Mouse (Mus musculus) regulatory T cell (primary cell): ENCODE measurements around the gene Gm42688.

Source experiments
- in situ Hi-C: fragments of 300-600 bp; cut with MboI, MseI; formaldehyde crosslinking; loops from one replicate; pipeline ENCODE4 v1.15.1; 2025; ENCODE audit warnings: high pct_unique_total_duplicates

Gene Gm42688

GRCm38 (mm10) chr6:83101316-83101687 lies at the start of gene Gm42688, which contains the start of gene Ccdc142:
TSS of gene Gm42688 (plus strand) at chr6:83101617.
TSS of gene Ccdc142 (plus strand) at chr6:83101601.
- in situ Hi-C loops = loop anchor here (5.0 to 10.0 kb wide), 2 partner anchors 189 to 357 kb away; no protein-coding TSS in a partner anchor

- in situ Hi-C loops = loop anchor here (10.0 kb wide), 1 partner anchor 49 kb away; no protein-coding TSS in a partner anchor
Measured at GRCm38 (mm10) chr6:83053136-83053960, 48.1 kb upstream of the Gm42688 start.

- in situ Hi-C loops = loop anchor here (10.0 kb wide), 1 partner anchor 49 kb away; no protein-coding TSS in a partner anchor
Measured at GRCm38 (mm10) chr6:83054074-83054851, 47.2 kb upstream of the Gm42688 start, which contains the start of gene Aup1. TSS of gene Aup1 (plus strand) at chr6:83054521.

GRCm38 (mm10) chr6:83054871-83055431 lies 46.5 kb upstream of the Gm42688 start, which contains the start of gene Htra2:
TSS of gene Htra2 (minus strand) at chr6:83055273.
- in situ Hi-C loops = loop anchor here (10.0 kb wide), 1 partner anchor 50 kb away; no protein-coding TSS in a partner anchor

- in situ Hi-C loops = loop anchor here (10.0 kb wide), 1 partner anchor 53 kb away; no protein-coding TSS in a partner anchor
Measured at GRCm38 (mm10) chr6:83057790-83058189, 43.6 kb upstream of the Gm42688 start, which contains the start of gene Dqx1. TSS of gene Dqx1 (plus strand) at chr6:83057844.

- in situ Hi-C loops = loop anchor here (10.0 kb wide), 1 partner anchor 54 kb away; no protein-coding TSS in a partner anchor
Measured at GRCm38 (mm10) chr6:83058725-83059124, 42.7 kb upstream of the Gm42688 start.

GRCm38 (mm10) chr6:83065995-83066394 lies 35.4 kb upstream of the Gm42688 start:
- in situ Hi-C loops = no loop called here

GRCm38 (mm10) chr6:83066441-83066840 lies 35.0 kb upstream of the Gm42688 start:
- in situ Hi-C loops = no loop called here

GRCm38 (mm10) chr6:83068221-83068620 lies 33.2 kb upstream of the Gm42688 start:
- in situ Hi-C loops = no loop called here

- in situ Hi-C loops = no loop called here
Measured at GRCm38 (mm10) chr6:83068706-83069487, 32.5 kb upstream of the Gm42688 start.

- in situ Hi-C loops = no loop called here
Measured at GRCm38 (mm10) chr6:83069488-83070246, 31.8 kb upstream of the Gm42688 start.

- in situ Hi-C loops = no loop called here
Measured at GRCm38 (mm10) chr6:83070247-83070310, 31.3 kb upstream of the Gm42688 start, which contains the start of gene Tlx2. TSS of gene Tlx2 (minus strand) at chr6:83070293.

- in situ Hi-C loops = no loop called here
Measured at GRCm38 (mm10) chr6:83070311-83071219, 30.9 kb upstream of the Gm42688 start.

- in situ Hi-C loops = no loop called here
Measured at GRCm38 (mm10) chr6:83071220-83071619, 30.2 kb upstream of the Gm42688 start.

- in situ Hi-C loops = no loop called here
Measured at GRCm38 (mm10) chr6:83074979-83075378, 26.4 kb upstream of the Gm42688 start.

GRCm38 (mm10) chr6:83077630-83078323 lies 23.6 kb upstream of the Gm42688 start, which contains the start of gene Pcgf1:
TSS of gene Pcgf1 (plus strand) at chr6:83077869.
- in situ Hi-C loops = no loop called here

- in situ Hi-C loops = no loop called here
Measured at GRCm38 (mm10) chr6:83078324-83078858, 23.0 kb upstream of the Gm42688 start.

GRCm38 (mm10) chr6:83080210-83080609 lies 21.2 kb upstream of the Gm42688 start:
- in situ Hi-C loops = no loop called here

- in situ Hi-C loops = no loop called here
Measured at GRCm38 (mm10) chr6:83083497-83083896, 17.9 kb upstream of the Gm42688 start.
